Mouse (Mus musculus) mature B cell (primary cell): ENCODE measurements around the gene Selenow.

Source experiments
- in situ Hi-C: fragments of 300-500 bp; cut with MboI; formaldehyde crosslinking; loops from 2 replicates; pipeline ENCODE4 v1.14.3; 2019

Selenow gene

DNA sequence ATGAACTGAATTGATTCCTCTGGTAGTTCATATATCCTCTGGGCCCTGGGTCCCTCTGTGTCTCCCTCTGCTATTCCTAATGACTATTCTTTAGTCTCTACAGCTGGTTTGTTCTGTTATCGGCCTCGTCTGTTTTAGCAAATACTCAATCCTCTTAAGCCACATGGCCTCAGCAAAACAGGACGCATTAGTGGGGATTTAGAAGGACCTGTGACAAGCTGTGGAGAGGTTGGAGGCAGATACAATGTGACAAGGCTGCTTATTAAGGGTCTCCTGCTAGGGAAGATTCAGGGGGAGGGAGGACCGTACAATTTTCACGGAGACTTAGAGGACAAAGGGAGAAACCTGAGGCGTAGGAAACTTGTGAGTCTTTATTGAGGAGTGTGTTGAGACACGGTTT is 16.3 kb downstream of the Selenow start:
- in situ Hi-C loops, result no loop called here

DNA sequence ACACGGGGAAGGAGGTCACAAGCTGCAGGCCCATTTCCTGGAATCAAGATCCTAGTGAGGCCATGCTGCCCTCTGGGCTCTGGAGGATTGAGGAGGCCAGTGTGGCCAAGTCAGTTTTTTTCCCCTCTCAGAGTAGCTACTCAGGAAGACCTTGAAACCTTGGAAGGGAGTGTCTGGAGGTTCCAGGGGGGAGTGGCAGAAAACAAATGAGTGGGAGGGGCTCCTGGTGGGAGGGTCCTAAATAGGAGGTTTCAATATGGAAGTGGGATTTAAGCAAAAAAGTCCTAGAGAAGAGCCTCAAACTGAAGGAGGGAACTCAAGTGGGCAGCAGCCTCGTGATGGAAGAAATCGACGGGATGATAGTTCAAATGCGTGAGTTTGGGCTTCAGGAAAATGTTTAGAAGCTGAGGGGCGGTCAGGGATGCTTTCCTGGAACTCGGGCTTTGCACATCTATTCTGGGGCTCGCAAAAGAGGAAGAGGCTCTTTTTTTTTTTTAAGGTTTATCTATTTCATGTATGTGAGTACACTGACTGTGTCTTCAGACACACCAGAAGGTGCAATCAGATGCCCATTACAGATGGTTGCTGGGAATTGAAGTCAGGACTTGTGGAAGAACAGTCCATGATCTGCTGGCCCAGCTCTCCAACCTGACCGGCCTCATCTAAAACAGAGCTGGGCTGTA is 20.7 kb downstream of the Selenow start:
- in situ Hi-C loops, result no loop called here

DNA sequence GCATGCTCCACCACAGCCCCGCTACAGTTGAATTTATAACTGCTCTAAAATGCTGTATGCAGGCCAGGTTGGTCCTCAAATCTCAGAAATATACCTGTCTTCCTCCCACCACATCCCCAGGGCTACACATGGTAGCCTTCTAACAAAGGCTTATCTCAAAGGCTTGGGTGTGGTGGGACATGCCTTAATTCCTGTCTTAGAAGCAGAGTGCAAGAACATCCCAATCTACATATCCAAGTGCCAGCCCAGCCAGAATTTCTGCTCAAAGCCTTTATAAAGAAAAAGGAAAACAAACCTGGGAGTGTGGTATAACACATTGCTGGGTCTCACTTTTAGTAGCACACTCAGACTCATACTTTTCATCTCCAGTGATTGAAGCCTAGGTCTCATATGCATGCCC is 28.0 kb downstream of the Selenow start:
- in situ Hi-C loops, result no loop called here

DNA sequence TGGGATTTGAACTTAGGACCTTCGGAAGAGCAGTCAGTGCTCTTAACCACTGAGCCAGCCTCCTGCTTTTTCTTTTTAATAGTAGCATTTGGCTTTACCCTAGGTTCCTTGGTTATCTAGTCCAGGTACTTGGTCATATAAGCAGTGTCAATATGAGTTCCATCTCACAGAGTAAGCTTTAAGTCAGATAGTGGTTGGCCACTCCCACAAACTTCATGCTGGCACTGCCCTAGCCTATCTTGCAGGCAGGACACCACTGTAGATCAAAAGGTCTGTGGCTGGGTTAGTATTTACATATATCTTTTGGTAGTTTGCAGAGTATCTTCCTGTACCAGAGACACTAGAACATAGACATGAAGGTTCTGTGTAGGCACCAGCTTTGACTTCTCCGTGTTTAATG is 38.1 kb downstream of the Selenow start:
- in situ Hi-C loops, result no loop called here

DNA sequence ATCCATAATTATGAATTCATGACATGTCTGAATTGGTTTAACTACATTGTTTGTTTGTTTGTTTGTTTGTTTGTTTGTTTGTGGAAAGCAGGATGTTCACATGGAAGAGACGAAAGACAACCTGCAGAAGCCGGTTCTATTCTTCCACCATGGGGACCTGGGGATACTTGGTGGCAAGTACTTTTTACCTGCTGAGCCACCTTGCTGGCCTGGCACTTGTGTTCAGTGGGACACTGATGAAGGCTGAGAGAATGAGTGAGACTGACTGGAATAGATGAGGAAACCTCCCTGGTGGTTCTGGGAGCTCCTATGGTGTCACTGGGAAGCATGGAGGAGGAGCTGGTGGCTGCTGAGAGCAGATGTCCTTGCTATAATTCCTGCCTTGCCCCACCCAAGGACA is 39.9 kb downstream of the Selenow start, which contains the start of gene Crxos:
TSS of gene Crxos (plus strand) at position 301 of the 400 bp plus-strand sequence.
- in situ Hi-C loops, result no loop called here

DNA sequence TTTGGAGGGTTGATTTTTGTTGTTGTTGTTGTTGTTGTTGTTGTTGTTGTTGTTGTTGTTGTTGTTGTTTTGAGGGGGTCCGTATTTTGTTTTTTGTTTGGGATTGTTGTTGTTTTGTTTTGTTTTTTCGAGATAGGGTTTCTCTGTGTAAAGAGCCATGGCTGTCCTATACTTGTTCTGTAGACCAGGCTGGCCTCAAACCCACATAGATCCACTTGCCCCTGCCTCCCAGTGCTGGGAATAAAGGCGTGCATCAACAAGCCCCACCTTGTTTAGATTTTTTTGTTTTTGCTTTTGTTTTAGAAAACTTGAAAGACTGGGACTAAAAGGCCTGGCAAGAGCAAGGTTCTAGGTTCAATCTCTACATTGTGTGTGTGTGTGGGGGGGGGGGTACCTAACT is 40.4 kb downstream of the Selenow start:
- in situ Hi-C loops, result no loop called here

DNA sequence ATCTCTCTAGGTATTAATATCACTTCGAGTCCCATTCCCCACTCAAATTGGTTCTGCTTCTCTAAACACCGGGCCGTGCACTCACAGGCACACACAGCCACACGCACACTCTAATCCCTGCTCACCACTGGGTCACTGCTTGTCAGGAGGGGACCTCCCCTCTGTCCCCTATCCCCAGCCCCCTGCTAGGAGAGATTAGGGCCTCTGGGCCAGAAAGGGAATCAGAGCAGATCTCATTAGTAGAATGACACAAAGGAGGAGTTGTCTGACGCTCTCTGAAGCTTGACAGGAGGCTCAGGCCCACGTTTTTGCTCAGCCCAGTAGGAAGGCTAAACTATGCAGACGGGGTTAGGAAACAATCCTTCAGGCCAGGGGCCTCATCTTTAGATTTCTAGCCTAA is 40.8 kb downstream of the Selenow start:
- in situ Hi-C loops, result no loop called here

DNA sequence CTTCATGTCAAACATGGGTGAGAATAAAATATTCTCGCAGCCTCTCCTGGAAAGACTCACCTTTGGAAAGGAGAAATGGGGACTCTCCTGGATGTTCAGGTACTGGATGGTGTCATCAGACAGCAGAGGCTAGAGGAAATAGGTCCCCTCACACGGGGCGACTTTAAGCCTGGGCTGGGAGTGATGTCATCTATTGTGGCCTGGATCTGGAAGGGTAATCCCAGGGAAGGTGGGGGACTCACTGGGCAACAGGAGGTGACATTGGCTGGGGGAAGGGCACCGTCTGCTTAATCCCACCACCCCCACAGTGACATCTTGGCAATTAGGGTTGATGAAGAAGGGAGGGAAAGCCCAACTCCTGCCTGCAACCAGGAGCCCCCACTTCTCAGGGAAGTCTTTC is 42.4 kb downstream of the Selenow start, which contains the start of gene Crx:
TSS of gene Crx (minus strand) at position 213 of the 400 bp plus-strand sequence.
- in situ Hi-C loops, result no loop called here
